Mouse (Mus musculus) gonadal fat pad, adult 2 months (tissue): ENCODE results near the gene Zfp541. TPM values are rescaled to one million over a fixed set of nuclear protein-coding genes. Genes with fewer than 3 reads are reported as not detected.

Experiments used
- DNase-seq: peaks from one replicate; pipeline ENCODE4 v3.0.0-alpha.2; 2012; ENCODE audit warnings: low read depth
- polyA plus RNA-seq: library from polyadenylated mRNA; depleted of rRNA; stranded (reverse); fragments of >200 nt; gene quantifications from 2 replicates; pipeline ENCODE4 v1.2.3, GENCODE M21; 2012; rRNA removed

Gene Zfp541
- 0.19 and 0.36 TPM in 2 replicates for polyA plus RNA-seq

DNA sequence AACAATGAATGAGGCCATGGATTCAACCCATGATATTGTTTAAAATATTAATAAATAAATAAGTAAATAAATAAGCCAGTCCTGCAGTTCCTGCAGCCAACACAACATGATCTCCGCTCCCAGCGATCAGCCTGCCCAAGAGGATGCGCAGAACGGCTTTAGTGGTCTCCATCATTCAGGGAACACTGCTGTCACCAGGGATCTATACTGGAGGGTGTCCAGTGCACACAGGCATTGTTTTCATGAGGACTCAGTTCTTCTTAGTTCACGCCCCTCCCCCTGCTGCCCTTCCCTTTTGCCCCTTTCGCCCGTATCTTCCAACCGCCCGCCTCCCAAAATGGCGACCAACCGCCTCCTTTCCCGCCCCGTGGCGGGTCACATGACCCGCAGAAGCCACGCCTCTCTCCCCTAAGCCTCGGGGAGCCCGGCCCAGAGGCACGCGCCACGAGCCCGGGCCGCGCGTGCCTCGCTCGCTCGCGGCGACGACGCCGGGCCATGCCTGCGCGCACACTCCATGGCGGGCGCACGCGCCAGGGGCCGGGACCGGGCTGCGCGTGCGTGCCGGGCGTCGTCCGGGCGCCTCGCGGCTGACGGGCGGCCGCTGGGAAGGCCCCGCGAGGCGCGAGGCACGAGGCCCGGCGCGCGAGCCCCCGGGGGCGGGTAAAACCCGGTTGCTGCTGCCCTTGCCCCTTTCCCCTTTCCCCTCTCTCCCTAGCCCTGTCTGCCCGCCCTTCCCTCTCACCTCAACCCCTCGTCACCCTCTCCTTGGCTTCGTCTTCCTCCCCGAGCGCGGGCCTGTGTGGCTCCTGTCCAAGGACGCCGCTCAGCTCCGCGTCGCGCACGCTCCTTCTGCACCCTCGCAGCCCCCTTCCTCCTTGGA lies at the start of gene Zfp541:
Zfp541 (plus strand) TSS at position 596 of the 880 bp plus-strand sequence.
- DNase-seq, result no peak

DNA sequence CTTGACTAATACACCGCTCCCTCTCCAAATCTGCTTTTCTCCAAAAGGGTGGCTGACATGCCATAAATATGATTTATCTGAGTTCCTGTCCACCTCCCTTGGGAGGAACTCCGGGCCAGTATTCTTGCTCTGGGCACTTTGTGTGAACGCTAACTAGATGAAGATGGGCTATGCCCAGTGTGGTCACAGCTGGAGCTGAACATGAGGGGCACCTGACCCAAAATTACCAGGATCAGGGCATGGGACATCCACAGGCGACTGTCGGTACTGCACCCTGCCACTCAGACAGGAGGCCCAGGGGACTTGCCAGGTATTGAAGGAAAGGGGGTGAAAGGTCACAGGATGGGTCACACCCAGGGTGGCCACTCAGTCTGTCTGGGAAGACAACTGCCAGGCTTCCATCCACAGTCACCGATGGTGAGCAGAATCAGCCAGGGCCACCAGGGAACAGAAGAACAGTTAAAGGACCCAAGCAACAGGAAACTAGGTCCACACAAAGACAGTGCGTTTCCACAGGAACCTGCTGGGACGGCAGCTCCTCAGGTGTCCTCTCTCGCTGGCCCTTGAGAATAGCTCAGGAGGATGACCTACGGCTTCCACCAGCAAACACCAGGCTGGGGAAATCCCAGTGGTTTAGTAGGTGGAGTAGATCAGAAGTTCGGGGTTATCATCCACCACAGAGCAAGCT lies 48.9 kb upstream of the Zfp541 start:
- DNase-seq, result no peak

DNA sequence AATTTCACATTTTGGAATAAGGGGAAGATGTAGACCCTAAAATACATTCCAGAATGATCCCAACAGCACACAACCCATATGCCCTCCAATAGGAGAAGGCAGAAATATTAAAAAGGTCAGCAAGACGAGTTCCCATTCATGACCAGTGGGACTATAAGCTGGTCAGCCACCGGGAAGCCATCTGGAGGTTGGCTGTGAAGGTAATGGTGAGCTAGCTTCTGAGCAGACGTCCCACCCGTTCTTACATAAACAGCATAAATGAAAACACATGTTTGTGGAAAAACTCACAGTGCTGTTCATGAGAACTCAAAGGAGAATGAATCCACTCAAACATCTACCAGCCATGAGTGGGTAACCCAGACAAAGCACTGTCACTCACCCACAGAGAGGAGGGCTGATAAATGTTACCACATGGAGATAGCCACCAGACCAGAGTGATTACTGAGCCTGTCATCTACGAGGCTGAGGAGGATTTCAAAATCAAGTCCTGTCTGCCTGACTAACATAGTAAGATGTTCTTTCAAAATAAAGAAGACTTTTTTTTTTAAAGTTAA lies 47.8 kb upstream of the Zfp541 start:
- DNase-seq, result no peak

DNA sequence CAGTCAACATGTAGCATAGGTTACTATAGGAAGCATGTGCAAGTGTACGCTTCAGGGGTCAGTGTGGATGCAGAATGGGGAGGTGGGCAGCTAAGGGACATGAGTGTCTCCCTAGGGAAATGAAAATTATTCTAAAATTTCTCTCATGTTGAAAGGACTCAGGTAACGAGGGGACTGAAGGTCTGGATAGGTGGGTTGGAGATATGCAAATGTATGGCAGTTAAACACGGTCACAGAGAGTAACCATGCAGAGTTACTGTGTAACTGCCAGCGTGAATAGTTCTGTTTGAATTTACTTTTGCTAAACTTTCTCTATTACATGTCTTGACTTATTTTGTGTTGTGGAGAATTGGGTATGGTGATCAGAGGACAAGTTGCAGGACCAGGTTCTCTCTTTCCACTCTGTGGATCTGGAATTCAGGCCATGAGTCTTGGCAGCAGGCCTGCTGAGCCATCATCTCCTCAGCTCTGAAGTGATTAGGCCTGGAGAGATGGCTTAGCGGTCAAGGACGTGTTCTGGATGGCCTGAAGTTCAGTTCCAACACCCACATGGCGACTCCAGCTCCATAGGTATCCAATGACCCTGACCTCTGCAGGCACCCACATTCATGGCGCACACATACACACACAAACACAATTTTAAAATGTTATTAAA lies 47.0 kb upstream of the Zfp541 start:
- DNase-seq, result no peak

DNA sequence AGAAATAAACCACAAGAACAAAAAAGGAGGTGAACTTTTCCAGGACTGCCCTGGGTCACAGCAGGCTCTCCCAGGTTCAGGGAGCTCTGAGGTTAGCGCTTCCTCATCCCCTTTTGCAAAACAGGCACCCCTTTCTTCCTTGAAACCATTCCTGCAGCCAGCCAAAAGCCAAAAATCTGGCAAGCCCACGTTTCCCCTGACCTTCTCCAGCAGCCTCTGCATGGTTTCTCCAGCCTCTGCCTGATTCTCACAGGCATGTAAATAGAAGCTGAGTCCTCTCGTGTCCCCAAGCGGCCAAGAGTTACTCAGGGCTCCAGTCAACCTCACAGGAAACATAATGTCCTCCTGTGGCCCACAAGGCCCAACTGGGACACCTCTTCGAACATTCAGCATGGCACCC lies 46.2 kb upstream of the Zfp541 start:
- no peak for DNase-seq

DNA sequence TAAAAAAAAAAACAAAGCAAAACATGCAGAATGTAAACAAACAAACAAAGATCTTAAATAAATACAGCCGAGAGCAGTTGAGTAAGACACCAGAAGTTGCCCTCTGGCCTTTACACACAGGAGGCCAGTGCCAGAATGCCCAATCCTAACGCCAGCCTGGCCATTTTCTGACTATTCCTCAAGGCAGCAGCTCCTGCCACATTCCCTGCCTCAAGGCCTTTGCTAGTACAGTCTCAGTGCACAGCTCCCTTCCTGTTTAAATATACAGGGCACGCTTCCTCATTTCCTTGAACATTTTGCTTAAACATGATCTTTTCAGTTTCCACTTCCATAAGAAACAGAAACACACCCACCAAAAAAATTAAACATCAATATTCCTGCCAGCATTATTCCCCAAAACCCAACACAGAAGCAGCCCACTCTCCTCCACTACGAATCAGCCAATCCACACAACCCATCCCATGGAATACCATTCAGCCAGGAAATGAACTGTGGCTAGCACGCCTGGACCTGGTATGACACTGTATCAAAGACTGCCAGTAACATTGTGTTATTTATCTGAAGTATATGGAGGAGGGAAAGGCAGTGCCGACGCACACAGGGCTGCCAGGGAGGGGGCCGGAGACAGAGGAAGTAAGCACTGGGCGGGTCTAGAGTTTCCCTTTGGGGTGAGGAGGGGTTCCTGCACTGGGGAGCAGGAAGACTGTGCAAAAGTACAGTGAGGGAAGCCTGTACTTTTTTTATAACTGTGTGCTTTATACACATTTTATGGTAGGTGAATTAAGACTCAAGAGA lies 43.4 kb upstream of the Zfp541 start:
- no peak for DNase-seq

DNA sequence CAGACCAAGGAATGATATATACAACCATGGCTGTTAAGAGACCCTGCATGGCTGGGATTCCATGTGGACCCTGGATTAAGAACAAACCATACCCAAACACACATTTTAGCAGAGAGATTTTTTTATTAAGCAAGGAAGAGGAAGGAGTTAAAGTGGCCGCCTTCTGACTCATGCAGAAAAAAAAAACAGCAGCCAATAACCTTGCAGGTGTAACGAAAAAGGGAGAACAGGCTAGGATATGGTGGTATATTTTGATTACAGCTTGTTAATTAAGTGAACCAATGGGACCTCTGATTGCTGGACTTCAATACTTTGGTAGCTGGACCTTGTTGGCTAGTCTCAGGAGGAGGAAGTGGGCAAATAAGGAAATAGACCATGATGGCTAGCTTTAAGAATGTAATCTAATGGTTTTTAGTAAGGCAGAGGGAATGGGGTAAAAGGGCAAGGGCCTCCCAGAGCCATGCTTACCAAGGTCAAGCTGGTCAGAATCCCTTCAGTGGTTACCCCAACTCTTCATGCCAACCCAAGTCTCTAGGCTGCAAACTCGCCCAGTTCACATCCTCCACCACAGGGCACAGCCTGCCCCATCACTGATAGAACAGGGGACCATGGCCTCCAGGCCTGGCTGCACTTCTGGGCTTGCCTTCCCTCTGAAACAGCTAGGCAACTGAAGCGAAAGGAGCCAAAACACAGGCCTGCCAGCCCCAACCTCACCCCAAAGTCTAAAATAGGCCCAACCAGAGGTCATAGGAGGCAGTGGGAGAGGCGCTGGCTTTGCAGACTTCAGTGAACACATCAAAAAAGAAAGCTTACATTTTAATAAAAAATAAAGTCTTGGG lies 42.1 kb upstream of the Zfp541 start:
- no peak for DNase-seq

DNA sequence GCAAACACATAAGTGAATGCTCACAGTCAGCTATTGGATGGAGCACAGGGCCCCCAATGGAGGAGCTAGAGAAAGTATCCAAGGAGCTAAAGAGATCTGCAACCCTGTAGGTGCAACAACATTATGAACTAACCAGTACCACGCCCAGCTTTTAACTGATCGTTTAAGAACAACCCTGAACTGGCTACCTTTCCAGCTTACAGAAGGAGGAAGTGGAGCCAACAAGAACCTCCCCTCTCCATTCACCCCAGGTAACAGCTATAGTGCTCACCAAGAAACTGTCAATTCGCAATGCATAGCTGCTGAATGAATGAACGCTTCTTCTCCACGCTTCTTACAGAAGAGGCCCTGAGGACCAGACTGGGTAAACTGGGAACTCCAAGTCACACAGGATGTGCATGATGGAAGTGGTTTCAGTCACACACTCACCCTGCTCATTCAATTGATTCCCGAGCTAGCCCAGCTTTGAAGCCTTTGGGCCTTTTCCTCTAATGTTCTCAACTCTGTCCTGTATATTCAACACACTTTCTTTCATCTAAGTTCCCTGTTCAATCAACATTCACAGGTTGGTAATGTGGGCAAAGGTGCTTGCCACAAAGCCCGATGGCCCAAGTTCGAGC lies 36.9 kb upstream of the Zfp541 start:
- DNase-seq, result no peak

DNA sequence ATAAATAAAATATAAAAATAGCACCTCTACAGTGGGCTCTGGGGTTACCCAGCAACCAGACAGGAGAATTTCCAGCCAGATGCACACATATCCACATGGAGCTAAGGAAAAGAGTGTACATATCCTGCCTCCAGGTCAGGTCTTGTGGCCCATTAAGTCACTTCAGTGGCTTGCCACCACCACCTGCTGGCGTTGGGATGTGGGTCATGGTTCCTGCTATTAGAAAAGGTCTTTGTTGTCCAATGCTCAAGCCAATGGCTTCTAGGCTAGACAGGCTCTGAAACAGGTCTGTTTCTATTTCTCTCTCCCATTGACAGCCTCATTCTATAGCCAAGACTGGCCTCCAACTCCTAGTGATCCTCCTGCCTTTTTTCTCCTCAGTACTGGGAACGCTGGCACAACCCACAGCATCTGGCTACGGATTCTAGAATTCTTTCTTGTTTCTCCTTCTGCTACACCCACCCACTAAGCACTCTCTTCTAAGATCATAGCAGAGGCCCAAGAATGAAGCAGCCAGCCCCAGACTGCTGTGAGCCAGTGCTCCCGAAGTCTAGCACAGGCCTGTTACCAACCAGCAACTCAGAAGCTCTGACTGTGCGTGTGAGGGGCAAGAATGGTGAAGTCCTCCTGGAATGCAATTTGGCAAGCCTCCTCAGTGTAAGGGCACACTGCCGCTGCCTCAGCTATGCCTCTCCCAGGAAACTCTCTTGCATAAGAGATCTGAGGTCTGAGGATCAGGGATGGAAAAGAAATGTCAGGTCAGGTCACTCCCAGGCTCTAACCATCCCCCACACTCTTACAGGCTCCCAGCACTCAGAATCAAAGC lies 33.3 kb upstream of the Zfp541 start:
- DNase-seq, result no peak

DNA sequence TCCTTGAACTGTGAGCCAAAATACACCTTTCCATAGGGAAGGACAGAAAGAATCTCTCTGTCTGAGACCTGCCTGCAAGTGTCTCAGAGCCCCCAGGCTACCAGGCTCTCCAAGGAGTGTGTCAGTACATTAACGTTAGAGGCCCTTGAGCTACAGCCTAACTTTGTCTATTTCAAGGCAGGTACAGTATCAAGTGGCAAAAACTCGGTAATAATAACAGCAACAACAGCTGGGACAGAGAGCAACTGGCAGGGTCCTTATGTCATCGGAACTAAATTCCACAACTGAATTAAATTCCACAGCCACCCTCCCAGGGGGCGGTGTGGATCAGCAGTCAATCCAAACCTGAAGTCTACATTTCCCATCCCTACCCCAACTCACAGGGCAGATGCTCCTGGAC lies 30.5 kb upstream of the Zfp541 start:
- DNase-seq, result no peak

DNA sequence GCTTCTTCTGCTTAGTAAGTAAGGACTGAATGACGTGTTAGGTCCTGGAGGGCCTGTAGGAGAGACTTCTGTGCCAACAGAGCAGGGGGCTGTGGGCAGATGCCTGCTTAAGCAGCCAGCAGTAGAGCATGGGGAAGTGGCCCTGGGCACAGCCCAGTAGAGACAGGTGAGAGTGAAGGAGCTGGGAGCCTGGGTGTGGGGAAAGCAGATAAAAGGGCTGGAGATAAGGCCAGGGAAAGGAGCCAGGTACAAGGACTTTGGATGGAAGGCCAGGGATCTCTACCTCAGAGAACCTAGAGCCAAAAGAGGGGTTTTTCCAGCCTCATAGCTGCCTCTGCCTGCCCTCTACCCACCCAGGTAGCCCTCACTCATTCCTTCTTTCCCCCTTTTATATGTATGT lies 28.6 kb upstream of the Zfp541 start:
- DNase-seq, result no peak

DNA sequence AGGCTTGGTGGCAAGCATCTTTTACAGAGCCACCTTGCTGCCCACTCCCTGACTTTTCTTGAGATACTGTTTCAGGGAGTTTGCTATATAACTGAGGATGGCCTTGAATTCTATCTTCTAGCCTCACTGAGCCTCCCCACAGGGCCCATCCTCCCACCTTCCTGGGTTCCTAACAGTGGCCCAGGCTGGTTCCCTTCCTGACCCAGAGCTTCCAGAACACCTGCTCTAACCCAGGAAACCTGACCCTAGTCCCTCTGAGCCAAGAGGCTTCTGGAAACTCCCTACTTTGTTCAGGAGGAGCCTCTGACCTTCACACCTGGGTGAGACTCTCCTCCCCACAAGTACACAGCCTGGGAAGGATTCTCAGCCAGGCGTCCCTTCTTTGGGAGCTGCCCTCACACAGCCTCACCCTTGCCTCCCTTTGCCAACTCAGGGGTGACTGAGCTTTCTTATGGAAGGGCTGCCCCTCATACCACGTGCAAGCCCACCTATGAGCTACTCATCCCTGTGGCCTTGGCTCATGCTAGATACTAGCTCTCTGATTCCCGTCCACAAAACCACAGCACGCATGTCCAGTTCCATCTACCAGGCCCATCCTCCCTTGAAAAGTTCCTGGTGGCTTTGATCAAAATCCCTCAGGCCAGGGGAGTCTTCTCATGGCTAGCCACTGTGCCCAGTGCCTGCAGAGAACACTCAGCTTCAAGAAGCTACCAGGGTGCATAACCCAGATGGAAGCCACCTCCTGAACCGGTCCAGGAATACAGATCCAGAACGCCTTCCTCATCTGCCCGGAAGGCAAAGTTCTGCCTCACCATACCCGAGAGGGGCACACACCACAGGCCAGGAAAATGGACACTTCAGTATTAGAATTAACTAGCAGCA lies 27.8 kb upstream of the Zfp541 start:
- DNase-seq, result no peak

DNA sequence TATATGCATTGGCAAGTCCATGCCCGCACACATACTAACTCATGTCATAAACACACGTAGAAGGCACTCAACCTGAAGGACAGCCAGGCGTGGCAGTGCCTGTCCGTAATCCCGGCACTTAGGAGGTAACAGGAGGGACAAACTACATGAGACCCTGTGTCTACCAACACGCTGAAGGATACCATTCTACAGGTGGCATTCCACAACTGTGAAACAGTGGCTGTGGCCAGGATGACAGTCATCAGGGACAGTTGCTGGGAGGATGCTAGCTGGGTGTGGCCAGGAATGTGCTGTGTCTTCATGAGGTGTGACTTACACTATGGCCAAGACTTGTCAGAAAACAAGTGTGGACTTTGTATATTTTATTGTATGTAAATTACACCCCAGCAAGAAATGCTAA lies 24.6 kb upstream of the Zfp541 start:
- DNase-seq, result no peak

DNA sequence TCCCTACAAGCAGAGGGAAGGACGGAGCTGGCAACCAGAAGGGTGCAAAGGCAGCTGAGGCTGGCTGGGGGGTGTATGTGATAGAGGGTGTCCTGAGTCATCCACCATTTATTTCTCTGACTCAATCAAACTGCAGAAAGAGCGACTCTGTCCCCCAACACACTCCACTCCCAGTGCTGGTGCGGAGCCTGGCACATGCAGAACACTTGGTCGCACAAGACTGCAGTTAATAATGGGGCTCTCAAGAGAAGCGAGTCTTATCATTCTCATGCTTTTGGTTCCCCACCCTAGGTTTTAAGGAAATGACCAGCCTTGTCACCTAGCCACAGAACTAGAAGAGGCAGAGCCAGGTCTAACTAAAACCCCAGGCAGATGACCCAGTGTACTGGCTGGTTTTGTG lies 22.3 kb upstream of the Zfp541 start:
- no peak for DNase-seq

DNA sequence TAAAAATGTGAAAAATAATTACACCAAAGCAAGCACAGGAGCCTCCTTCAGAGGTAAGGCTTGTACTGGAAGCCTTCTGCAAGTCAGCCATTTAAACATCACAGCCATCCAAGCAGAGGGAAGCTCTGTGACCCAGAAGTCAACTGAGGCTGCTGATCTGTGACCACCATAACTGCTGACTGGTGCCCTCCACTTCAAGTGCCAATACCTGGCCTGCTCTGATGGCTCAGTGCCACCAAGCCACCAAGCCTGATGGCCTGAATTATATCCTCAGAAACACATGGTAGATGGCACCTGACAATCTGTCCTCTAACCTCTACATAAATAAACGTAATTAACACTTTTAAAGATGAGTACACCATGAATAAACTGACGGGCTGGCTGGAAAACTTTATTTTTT lies 20.4 kb upstream of the Zfp541 start:
- DNase-seq, result no peak

DNA sequence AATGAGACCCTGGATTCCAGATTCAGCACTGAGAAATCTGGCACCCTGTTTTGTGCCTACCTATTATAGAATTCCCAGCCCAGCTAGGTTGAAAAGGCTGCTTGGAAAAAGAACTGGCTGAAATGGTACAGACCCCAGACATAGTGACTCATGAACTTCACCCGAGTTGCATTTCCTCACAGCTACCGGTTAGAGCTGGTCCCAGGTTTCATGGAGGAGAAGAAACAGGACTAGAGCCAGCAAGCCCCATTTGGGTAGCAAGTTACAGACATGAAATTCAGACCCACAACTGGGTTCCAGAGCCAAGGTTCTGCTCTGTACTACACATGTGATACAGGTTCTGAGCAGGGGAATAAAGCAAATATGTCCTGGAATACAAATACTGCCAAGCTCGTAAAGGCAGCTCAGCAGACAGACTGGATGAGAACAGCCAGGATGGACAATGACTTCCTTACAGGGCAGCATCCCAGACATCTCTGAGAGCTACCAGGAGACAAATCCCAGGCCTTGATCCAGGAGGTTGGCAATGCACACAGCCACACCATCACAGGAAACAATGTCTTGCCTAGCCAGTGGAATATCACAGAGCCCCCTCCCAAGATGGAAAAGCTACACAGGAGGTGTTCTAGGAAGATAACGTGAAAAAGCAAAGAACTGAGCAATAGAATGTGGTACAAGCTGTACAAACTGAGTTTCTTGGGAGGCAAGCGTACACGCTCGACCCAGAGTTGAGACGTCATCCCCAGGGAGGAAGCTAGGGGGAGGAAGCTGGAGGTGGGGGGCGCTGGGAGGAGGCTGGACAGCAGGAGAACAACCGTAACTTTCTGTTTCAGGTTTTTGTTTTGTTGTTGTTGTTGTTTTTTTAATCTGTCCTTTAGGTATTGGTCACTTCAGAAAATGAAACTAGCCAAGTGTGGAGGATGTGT lies 18.5 kb upstream of the Zfp541 start:
- DNase-seq, result no peak

DNA sequence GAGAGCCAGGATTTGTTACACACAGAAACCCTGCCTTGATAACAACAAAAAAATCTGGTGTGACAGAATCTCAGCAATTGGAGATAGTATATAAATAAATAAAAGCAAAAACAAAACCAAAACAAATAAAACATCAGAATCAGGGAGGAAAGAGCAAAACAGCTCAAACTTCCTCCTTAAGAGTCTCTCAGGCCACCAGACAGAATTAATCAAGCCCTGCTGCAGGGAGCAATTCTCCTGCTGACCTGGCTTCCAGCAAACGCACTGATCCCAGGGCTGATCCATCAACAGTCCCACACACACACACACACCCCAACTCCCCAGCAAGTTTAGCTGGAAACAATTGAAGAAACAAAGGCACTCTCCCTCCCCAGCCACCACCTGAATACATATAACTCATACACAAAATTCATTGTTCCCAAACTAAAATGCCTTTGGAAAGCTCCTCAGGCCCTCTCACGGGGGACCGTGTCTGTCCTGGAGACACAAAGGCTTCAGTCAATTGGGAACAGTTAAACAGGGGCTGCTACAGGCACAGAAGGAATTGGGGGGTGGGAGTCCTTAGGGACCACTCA lies 17.7 kb upstream of the Zfp541 start:
- no peak for DNase-seq
